Mouse (Mus musculus): Measurements from ENCODE around the gene Son.

- TF ChIP-seq CTCF (conservative IDR thresholded peaks at IDR 0.05; ENCODE audit: insufficient read depth, insufficient read length, low read depth, low read length) = no peak
- no peak for TF ChIP-seq POLR2A (IDR thresholded peaks at IDR 0.05; ENCODE audit: low read depth, low read length)
Observed at GRCm38 (mm10) chr16:91611248-91611647, 36.1 kb upstream of the Son start.
